Mouse (Mus musculus): ENCODE measurements around the gene Cyp51. TPM values are rescaled to one million over a fixed set of nuclear protein-coding genes. Genes with fewer than 3 reads are reported as not detected.

Gene Cyp51
- total RNA-seq, 1 experiment from 2014 or later: 42.4 TPM

DNA sequence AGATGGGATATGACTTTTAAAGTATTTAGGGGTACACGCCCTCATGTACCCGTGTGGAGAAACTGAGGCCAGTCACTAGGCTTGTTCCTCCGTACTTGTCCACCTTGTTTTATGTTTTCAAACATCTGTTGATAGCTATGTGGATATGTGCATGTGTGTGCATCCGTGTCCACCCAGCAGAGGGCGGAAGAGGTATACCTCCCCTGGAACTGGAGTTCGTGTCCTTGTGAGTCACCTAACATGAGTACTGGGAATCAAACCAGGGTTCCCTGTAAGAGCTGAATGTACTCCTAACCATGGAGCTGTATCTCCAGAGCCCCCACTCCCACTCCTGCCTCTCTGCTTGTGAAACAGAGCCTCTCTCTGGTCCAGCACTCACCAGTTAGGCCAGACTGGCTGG is 64.2 kb downstream of the Cyp51 start:
- ATAC-seq (replicated peaks in 1 of 2; ENCODE audit: insufficient read depth in 1 of 2, low FRiP score in 2 of 2, low TSS enrichment in 1 of 2, low read depth in 1 of 2, poor library complexity in 2 of 2, severe bottlenecking in 2 of 2): peak; percentile 49 to 56

DNA sequence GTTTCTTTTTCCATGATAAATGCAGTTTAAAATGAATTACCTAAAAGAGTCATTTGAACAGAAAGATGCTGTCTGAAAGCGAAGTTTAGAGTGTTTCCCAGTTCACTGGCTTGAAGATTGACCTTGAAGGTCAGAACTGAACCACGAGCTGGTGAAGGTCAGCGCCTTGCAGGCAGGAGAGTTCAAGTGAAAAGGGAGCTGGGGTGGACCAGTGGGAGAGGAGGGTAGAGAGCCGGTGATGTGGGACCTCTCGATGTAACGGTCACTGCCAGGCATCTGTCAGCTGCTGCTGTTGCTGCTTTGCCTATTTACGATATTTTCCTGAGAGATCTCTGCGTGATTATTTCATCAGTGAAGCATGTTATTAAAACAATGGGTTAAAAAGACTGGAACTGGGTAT is 65.2 kb downstream of the Cyp51 start:
- ATAC-seq (replicated peaks in 1 of 2; ENCODE audit: insufficient read depth in 1 of 2, low FRiP score in 2 of 2, low TSS enrichment in 1 of 2, low read depth in 1 of 2, poor library complexity in 2 of 2, severe bottlenecking in 2 of 2): no peak

DNA sequence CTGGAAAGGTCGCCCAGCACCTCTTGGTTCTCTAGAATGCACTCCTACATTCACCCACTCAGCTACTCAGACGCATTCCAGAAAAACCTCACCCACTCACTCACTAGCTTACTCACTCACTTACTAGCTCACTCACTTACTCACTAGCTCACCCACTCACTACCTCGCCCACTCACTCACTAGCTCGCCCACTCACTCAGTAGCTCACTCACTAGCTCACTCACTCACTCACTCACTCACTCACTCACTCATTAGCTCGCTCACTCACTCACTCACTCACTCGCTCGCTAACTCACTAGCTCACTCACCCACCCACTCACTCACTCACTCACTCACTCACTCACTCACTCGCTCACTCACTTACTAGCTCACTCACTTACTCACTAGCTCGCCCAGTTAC is 67.9 kb downstream of the Cyp51 start:
- no peak for ATAC-seq (replicated peaks in 1 of 2; ENCODE audit: insufficient read depth in 1 of 2, low FRiP score in 2 of 2, low TSS enrichment in 1 of 2, low read depth in 1 of 2, poor library complexity in 2 of 2, severe bottlenecking in 2 of 2)

DNA sequence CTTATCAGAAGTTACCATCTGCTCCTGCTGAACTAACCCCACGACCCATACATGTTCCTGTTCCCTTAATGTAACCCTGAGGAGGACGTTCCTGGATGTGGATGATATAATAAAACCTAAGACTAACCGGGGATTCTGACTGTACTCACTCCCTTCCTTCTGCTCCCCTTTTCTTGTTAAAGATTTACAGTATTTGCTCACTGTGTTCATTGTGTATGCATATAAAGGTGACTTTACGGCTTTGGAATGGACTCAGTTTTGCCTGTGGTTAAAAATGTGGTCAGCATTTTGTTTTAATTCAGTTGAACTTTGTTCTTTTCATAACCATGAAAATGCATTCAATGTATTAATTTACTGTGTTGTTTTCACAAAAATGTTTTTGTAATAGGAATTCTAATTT is 72.7 kb downstream of the Cyp51 start:
- ATAC-seq (replicated peaks in 1 of 2; ENCODE audit: insufficient read depth in 1 of 2, low FRiP score in 2 of 2, low TSS enrichment in 1 of 2, low read depth in 1 of 2, poor library complexity in 2 of 2, severe bottlenecking in 2 of 2): no peak

Other genes with a start within 250 kb of the Cyp51 start
- gene Mterf1a, start 210.8 kb downstream of the Cyp51 start, total RNA-seq (2017): 11.8 and 12.5 TPM in 2 replicates
- gene Akap9, start 176.7 kb downstream of the Cyp51 start, total RNA-seq (2017): 92.8 and 116 TPM in 2 replicates
- gene Mterf1b, start 87.6 kb upstream of the Cyp51 start, total RNA-seq (2017): 9.3 and 11.9 TPM in 2 replicates

Measured in hematopoietic stem cell, adult 5-6 weeks (primary cell).